In genomic region chr6:86252176-86253125, GRCm38 (mm10) we compare ENCODE assay signal across 13 mouse cellular contexts. TPM values are rescaled to one million over a fixed set of nuclear protein-coding genes. Genes with fewer than 3 reads are reported as not detected.
DNase-seq lines count a peak whose midpoint lies in the region; ATAC-seq lines count a peak whose summit lies in the region.
"Had no signal": no experiment of that assay in that cellular context is flagged by ENCODE, and none has a peak within 500 bp of the region (broad histone marks: within the 10 kb centered on the region; RNA-seq: fewer than 3 reads in every experiment).

No protein-coding gene starts in this region.

- ATAC-seq in megakaryocyte progenitor cell, adult 5-6 weeks (replicated peaks; ENCODE audit: poor library complexity), result no peak
- no peak for ATAC-seq in frontal cortex, adult (ENCODE audit: low TSS enrichment)
- ATAC-seq: forebrain, embryonic 15.5 days had no signal

- peak; percentile 15 for DNase-seq in kidney, postnatal 10 days
- no peak for DNase-seq in kidney, postnatal 25 days
- DNase-seq in right cerebral cortex, adult 18-20 months, result peak; percentile 29
- DNase-seq in right cerebral cortex, postnatal 14 days, result no peak
- DNase-seq in fibroblast of lung, adult 2 months (ENCODE audit: low read depth), result peak; percentile 38
- DNase-seq: adrenal gland, adult 2 months; cerebellum, postnatal 14 days; gastrocnemius, postnatal 36 days; layer of hippocampus, adult 9-11 months had no signal

RNA-seq across cellular contexts. Expression of gene Tgfa, which starts 57.4 kb away (rescaled TPM):
- total RNA-seq in megakaryocyte progenitor cell, adult 5-6 weeks (2015), result 0.52 and 0.71 TPM in 2 replicates
- total RNA-seq in megakaryocyte progenitor cell, adult 5-6 weeks (2017), result 0.20 TPM in 1 of 2 replicates, not detected in the other
- total RNA-seq: CH12.LX had no signal

Comparison
In these comparisons a context has a peak if more than half of its experiments do, and no peak if none do; other contexts are left out.
1. DNase-seq: peak in kidney, postnatal 10 days (single experiment), right cerebral cortex, adult 18-20 months (single experiment) and fibroblast of lung, adult 2 months (single experiment); none in kidney, postnatal 25 days (0 of 2) and right cerebral cortex, postnatal 14 days (single experiment).